Mouse (Mus musculus) thymus, adult 2 months (tissue): ENCODE measurements around the gene Klk8. TPM values are rescaled to one million over a fixed set of nuclear protein-coding genes. Genes with fewer than 3 reads are reported as not detected.
A peak's percentile ranks its signal among the peaks of the same experiment; 100 is the strongest.

Experiments
- DNase-seq: peaks from one replicate; pipeline ENCODE4 v3.0.0; 2021
- H3K27ac ChIP-seq: fragments of 200-500 bp; 2 replicates; pipeline ENCODE4 v1.5.1; 2012; ENCODE audit warnings: low read length, control low read depth; ENCODE audit not compliant: control insufficient read depth, insufficient read depth
- H3K27me3 ChIP-seq: fragments of 200-500 bp; 2 replicates; pipeline ENCODE4 v1.6.1; 2012; ENCODE audit warnings: mild to moderate bottlenecking, low read length, moderate library complexity, mixed read lengths; ENCODE audit not compliant: control insufficient read depth, insufficient read depth
- H3K36me3 ChIP-seq: fragments of 200-500 bp; 2 replicates; pipeline ENCODE4 v1.6.1; 2012; ENCODE audit warnings: mild to moderate bottlenecking, low read length, moderate library complexity; ENCODE audit not compliant: control insufficient read depth, insufficient read depth
- H3K4me1 ChIP-seq: fragments of 200-500 bp; replicated peaks from 2 replicates; pipeline ENCODE4 v1.6.1; 2012; ENCODE audit warnings: low read length; ENCODE audit not compliant: control insufficient read depth, insufficient read depth
- H3K4me3 ChIP-seq: fragments of 200-500 bp; 2 replicates; pipeline ENCODE4 v1.5.1; 2012; ENCODE audit warnings: mild to moderate bottlenecking, low read length, control low read depth, moderate library complexity; ENCODE audit not compliant: control insufficient read depth, insufficient read depth
- CTCF ChIP-seq: fragments of 200-500 bp; IDR thresholded peaks from 2 replicates; pipeline ENCODE4 v1.5.1; 2012; ENCODE audit warnings: mild to moderate bottlenecking, control low read depth, low read length, moderate library complexity, borderline replicate concordance; ENCODE audit not compliant: control insufficient read depth, poor library complexity, insufficient read depth; ENCODE audit errors: extremely low read depth
- POLR2A ChIP-seq: fragments of 200-500 bp; IDR thresholded peaks from 2 replicates; pipeline ENCODE4 v1.6.1; 2012; ENCODE audit warnings: mild to moderate bottlenecking, low read length, control low read depth, moderate library complexity; ENCODE audit not compliant: control insufficient read depth, poor library complexity, insufficient read depth; ENCODE audit errors: extremely low read depth
- WGBS: fragments of 180-500 bp; shearing (Covaris S2); methylation state at CpG from one replicate; pipeline ENCODE4 v1.1.7; 2018; 5-methylcytosine and 5-hydroxymethylcytosine counted together
- polyA plus RNA-seq: library from polyadenylated mRNA; depleted of rRNA; stranded (reverse); fragments of >200 nt; gene quantifications from 2 replicates; pipeline ENCODE4 v1.2.3, GENCODE M21; 2012; rRNA removed

The Klk8 gene
- polyA plus RNA-seq: 24.8 and 28.9 TPM in 2 replicates

DNA sequence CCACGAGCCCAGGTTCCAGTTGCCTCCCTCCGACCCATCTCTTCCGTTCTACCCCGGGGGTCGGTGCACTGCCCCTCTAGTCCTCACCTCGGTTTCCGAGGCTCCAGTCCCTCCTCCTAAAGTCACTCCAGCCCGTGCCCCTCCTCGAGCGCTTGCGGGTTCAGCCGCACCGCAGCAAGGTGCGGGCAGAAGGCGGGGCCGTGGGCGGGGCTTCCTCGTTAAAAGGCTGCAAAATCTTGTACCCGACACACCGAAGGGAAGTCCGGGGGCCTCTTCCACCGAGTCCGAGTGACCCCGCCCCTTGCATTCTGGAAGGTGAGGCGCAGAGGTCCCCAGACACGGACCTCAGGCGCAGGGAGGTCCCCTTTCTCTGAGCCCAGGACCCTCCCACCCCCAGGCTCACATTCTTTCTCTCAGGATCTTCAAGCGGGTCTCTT is at the start of gene Klk8:
Klk8 (plus strand) TSS at position 245 of the 437 bp plus-strand sequence.
- 0% methylated on average over 28 of the region's 28 CpGs for WGBS
- peak within 1 kb of the TSS; percentile 17; the same call in 1 of the 2 replicates for H3K27ac ChIP-seq

DNA sequence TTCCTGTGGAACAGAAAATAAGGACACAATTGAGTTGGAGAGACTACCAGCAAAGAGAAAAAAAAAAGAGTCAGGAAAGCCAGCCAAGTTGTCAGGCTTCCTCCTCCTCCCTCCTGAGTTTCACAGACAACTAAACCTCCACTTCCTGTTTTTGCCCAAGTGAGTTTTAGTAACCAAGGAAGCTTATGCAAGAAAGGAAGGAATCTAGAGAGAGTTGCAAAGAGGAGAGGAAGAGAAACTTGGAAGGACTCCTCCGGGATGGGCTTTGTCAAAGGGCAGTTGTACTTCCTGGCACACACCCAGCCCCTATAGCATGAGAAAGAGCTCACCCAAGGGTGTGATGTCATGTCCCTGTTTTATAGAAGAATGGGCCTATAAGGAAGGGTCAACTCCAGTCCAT is 49.6 kb upstream of the Klk8 start:
- Histone ChIP-seq H3K4me3 (no peak overlapping the region), H3K27ac (no peak overlapping the region), H3K4me1 (no peaks in the 10 kb centered on the region), H3K27me3 (no peaks in the 10 kb centered on the region), H3K36me3 (no peaks in the 10 kb centered on the region)
- WGBS: 17% methylated on average over 1 of the region's 1 CpGs
- no peak for DNase-seq
- TF ChIP-seq POLR2A (no peak), CTCF (no peak)

More for the DNA sequence above, at the start of gene Klk8:
- H3K4me3 ChIP-seq: peak within 1 kb of the TSS; percentile 30
- H3K36me3 ChIP-seq: no peaks in the 10 kb centered on the region
- DNase-seq: peak; percentile 49
- no peaks in the 10 kb centered on the region for H3K27me3 ChIP-seq
- peaks cover 19% of the 10 kb centered on the region for H3K4me1 ChIP-seq
- no peak for TF ChIP-seq CTCF
- no peak for TF ChIP-seq POLR2A

DNA sequence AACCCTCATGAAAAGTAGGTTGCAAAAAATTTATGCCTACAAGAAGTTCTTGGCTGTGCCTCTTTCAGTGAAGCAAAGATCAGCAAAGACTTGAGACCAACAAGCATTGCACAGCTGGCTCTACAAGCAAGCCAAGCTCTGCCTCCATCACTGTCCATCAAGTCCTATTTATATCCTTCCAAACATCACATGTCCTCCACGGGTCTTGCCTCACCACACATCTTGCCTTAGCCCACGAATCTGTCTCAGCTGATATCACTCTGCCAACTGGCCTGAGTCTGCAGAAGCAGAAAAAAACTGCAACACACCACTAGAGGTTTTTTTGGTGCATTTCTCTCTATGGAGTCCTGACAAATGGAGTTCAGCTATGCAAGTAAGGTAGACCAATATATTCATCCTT is 44.6 kb upstream of the Klk8 start:
- no peaks in the 10 kb centered on the region for H3K36me3 ChIP-seq
- no peak overlapping the region for H3K27ac ChIP-seq
- TF ChIP-seq POLR2A (no peak), CTCF (no peak)
- no peak for DNase-seq
- H3K4me3 ChIP-seq: no peak overlapping the region
- no peaks in the 10 kb centered on the region for H3K27me3 ChIP-seq
- H3K4me1 ChIP-seq: no peaks in the 10 kb centered on the region
- 44% methylated on average over 2 of the region's 2 CpGs for WGBS

DNA sequence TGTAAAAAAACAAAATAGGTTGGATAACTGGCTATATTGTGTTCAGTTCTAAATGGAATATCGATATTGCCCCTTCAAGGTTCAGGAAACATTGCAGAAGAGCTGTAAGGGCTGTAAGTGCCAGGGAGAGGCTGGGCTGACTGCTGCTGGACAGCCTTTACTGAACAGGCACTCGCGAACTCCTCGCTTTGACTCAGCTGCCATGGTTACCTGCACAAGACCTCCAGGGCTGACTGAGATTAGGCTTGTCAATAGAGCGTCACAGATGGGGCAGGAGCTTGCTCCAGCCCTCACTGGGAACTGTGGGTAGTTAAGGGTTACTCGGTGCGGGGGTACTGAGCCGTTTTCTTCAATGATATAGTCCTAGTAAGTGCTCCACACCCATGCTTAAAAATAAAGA is 30.9 kb upstream of the Klk8 start:
- WGBS: 73% methylated on average over 8 of the region's 8 CpGs
- no peak overlapping the region for H3K27ac ChIP-seq
- H3K4me3 ChIP-seq: no peak overlapping the region
- H3K36me3 ChIP-seq: no peaks in the 10 kb centered on the region
- no peaks in the 10 kb centered on the region for H3K27me3 ChIP-seq
- no peak for DNase-seq
- no peaks in the 10 kb centered on the region for H3K4me1 ChIP-seq
- no peak for TF ChIP-seq POLR2A
- TF ChIP-seq CTCF: no peak

DNA sequence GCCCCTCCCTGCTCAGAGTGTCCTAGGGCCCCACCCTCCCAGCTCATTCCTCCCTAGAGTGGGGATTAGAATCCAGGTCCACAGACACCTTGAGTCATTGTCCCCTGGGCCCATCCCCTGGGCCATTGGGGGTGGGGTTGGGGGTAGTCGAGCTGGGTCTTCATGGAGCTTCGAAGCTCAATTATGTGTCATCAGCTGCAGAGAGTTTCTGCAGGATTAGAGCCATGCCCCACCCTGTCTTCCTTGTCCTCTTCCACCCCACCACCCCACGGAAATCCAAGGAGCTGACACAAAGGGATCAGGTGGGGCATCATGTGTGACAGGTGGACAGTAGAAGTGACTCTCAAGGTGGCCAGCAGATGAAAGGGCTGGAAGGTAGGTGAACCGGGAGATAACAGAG is 28.8 kb upstream of the Klk8 start, which contains the start of gene Klk12:
Klk12 (plus strand) TSS at position 301 of the 400 bp plus-strand sequence.
- Histone ChIP-seq H3K27me3 (no peaks in the 10 kb centered on the region), H3K27ac (no peak within 1 kb of the TSS), H3K4me3 (no peak within 1 kb of the TSS), H3K36me3 (no peaks in the 10 kb centered on the region), H3K4me1 (no peaks in the 10 kb centered on the region)
- DNase-seq: no peak
- 84% methylated on average over 4 of the region's 4 CpGs for WGBS
- TF ChIP-seq POLR2A (no peak), CTCF (no peak)

DNA sequence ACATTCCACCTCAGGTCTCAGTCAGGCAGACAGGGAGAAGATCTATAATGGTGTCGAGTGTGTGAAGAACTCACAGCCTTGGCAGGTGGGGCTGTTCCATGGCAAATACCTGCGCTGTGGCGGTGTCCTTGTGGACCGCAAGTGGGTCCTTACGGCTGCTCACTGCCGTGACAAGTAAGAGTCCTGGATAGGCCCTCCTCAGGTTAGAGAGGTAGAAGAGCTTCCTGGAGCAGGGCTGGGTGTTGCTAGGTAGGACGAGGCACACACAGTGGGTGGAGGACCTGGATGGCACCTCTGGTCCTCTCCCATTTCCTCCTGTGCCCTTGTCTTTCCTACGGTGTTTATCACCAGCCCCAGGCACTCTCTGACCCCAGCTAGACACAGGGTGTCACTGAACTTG is 27.7 kb upstream of the Klk8 start:
- no peaks in the 10 kb centered on the region for H3K4me1 ChIP-seq
- no peak for DNase-seq

DNA sequence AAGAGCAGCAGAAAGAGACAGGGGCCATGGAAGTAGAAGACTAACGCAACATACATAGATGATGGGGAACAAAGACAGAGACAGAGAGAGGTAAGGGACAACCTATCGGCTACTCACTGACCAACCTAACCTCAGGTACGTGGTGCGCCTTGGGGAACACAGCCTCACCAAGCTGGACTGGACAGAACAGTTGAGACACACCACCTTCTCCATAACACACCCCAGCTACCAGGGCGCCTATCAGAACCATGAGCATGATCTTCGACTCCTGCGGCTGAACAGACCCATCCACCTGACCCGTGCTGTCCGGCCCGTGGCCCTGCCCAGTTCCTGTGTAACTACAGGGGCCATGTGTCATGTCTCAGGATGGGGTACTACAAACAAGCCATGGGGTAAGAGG is 26.7 kb upstream of the Klk8 start:
- Histone ChIP-seq H3K27me3 (no peaks in the 10 kb centered on the region), H3K36me3 (no peaks in the 10 kb centered on the region), H3K27ac (no peak overlapping the region), H3K4me3 (no peak overlapping the region), H3K4me1 (no peaks in the 10 kb centered on the region)
- TF ChIP-seq POLR2A (no peak), CTCF (no peak)
- DNase-seq: no peak
- 94% methylated on average over 10 of the region's 10 CpGs for WGBS

More for the DNA sequence above, 27.7 kb upstream of the Klk8 start:
- Histone ChIP-seq H3K27me3 (no peaks in the 10 kb centered on the region), H3K36me3 (no peaks in the 10 kb centered on the region), H3K4me3 (no peak overlapping the region), H3K27ac (no peak overlapping the region)
- no peak for TF ChIP-seq POLR2A
- no peak for TF ChIP-seq CTCF
- WGBS: 95% methylated on average over 8 of the region's 8 CpGs
